Mouse (Mus musculus): ENCODE measurements around the gene Exosc8. TPM values are rescaled to one million over a fixed set of nuclear protein-coding genes. Genes with fewer than 3 reads are reported as not detected.
"Not testable (repeated sequence)": the region's sequence is repeated elsewhere in the genome, so short reads cannot be mapped to it uniquely, and the experiment has no call there.

Gene Exosc8
- total RNA-seq, 1 experiment from 2014 or later, result 85.4 TPM

GRCm38 (mm10) chr3:54741965-54742364 lies 6.8 kb upstream of the Exosc8 start:
- ATAC-seq (replicated peaks; ENCODE audit: insufficient number of reproducible peaks, low FRiP score, low TSS enrichment, poor library complexity, severe bottlenecking), result no peak

GRCm38 (mm10) chr3:54737317-54737716 lies 2.1 kb upstream of the Exosc8 start:
- no peak for ATAC-seq (replicated peaks; ENCODE audit: insufficient number of reproducible peaks, low FRiP score, low TSS enrichment, poor library complexity, severe bottlenecking)

- ATAC-seq (replicated peaks; ENCODE audit: insufficient number of reproducible peaks, low FRiP score, low TSS enrichment, poor library complexity, severe bottlenecking), result no peak
Measured at GRCm38 (mm10) chr3:54736101-54736927, 1.1 kb upstream of the Exosc8 start.

- ATAC-seq (replicated peaks; ENCODE audit: insufficient number of reproducible peaks, low FRiP score, low TSS enrichment, poor library complexity, severe bottlenecking), result peak; percentile 72
Measured at GRCm38 (mm10) chr3:54734411-54735246, 564 bp downstream of the Exosc8 start.

GRCm38 (mm10) chr3:54732371-54732770 lies 2.8 kb downstream of the Exosc8 start:
- ATAC-seq (replicated peaks; ENCODE audit: insufficient number of reproducible peaks, low FRiP score, low TSS enrichment, poor library complexity, severe bottlenecking), result no peak

- ATAC-seq (replicated peaks; ENCODE audit: insufficient number of reproducible peaks, low FRiP score, low TSS enrichment, poor library complexity, severe bottlenecking), result no peak
Measured at GRCm38 (mm10) chr3:54731626-54732150, 3.5 kb downstream of the Exosc8 start.

GRCm38 (mm10) chr3:54728100-54728499 lies 7.1 kb downstream of the Exosc8 start:
- no peak for ATAC-seq (replicated peaks; ENCODE audit: insufficient number of reproducible peaks, low FRiP score, low TSS enrichment, poor library complexity, severe bottlenecking)

- ATAC-seq (replicated peaks; ENCODE audit: insufficient number of reproducible peaks, low FRiP score, low TSS enrichment, poor library complexity, severe bottlenecking), result no peak
Measured at GRCm38 (mm10) chr3:54727588-54727987, 7.6 kb downstream of the Exosc8 start.

- ATAC-seq (replicated peaks; ENCODE audit: insufficient number of reproducible peaks, low FRiP score, low TSS enrichment, poor library complexity, severe bottlenecking), result no peak
Measured at GRCm38 (mm10) chr3:54725344-54725743, 9.8 kb downstream of the Exosc8 start.

GRCm38 (mm10) chr3:54723741-54724500 lies 11.3 kb downstream of the Exosc8 start:
- ATAC-seq (replicated peaks; ENCODE audit: insufficient number of reproducible peaks, low FRiP score, low TSS enrichment, poor library complexity, severe bottlenecking), result peak; percentile 94

GRCm38 (mm10) chr3:54718947-54719346 lies 16.2 kb downstream of the Exosc8 start:
- peak; percentile 90 for ATAC-seq (replicated peaks; ENCODE audit: insufficient number of reproducible peaks, low FRiP score, low TSS enrichment, poor library complexity, severe bottlenecking)

- no peak for ATAC-seq (replicated peaks; ENCODE audit: insufficient number of reproducible peaks, low FRiP score, low TSS enrichment, poor library complexity, severe bottlenecking)
Measured at GRCm38 (mm10) chr3:54717348-54717747, 17.8 kb downstream of the Exosc8 start.

- no peak for ATAC-seq (replicated peaks; ENCODE audit: insufficient number of reproducible peaks, low FRiP score, low TSS enrichment, poor library complexity, severe bottlenecking)
Measured at GRCm38 (mm10) chr3:54715461-54715860, 19.7 kb downstream of the Exosc8 start.

GRCm38 (mm10) chr3:54714253-54714652 lies 20.9 kb downstream of the Exosc8 start, which contains the start of gene Gm21958:
Gene Gm21958, minus strand, starts transcription at chr3:54714353.
- ATAC-seq (replicated peaks; ENCODE audit: insufficient number of reproducible peaks, low FRiP score, low TSS enrichment, poor library complexity, severe bottlenecking), result no peak

- peak; percentile 88 for ATAC-seq (replicated peaks; ENCODE audit: insufficient number of reproducible peaks, low FRiP score, low TSS enrichment, poor library complexity, severe bottlenecking)
Measured at GRCm38 (mm10) chr3:54708972-54709371, 26.2 kb downstream of the Exosc8 start.

GRCm38 (mm10) chr3:54704106-54704505 lies 31.1 kb downstream of the Exosc8 start:
- not testable (repeated sequence) for ATAC-seq (replicated peaks; ENCODE audit: insufficient number of reproducible peaks, low FRiP score, low TSS enrichment, poor library complexity, severe bottlenecking)

- ATAC-seq (replicated peaks; ENCODE audit: insufficient number of reproducible peaks, low FRiP score, low TSS enrichment, poor library complexity, severe bottlenecking), result no peak
Measured at GRCm38 (mm10) chr3:54699759-54700301, 35.4 kb downstream of the Exosc8 start.

- no peak for ATAC-seq (replicated peaks; ENCODE audit: insufficient number of reproducible peaks, low FRiP score, low TSS enrichment, poor library complexity, severe bottlenecking)
Measured at GRCm38 (mm10) chr3:54693056-54693415, 42.2 kb downstream of the Exosc8 start.
